Mouse (Mus musculus) telencephalon, adult 2 months (tissue): ENCODE measurements around the gene Ank2.
A peak's percentile ranks its signal among the peaks of the same experiment; 100 is the strongest.

Experiments used
- DNase-seq: peaks from one replicate; pipeline ENCODE4 v3.0.0-alpha.2; 2011; ENCODE audit warnings: low read depth, low spot score

Gene Ank2

GRCm38 (mm10) chr3:127183998-127184753 lies 315.0 kb downstream of the Ank2 start:
- no peak for DNase-seq

DNA sequence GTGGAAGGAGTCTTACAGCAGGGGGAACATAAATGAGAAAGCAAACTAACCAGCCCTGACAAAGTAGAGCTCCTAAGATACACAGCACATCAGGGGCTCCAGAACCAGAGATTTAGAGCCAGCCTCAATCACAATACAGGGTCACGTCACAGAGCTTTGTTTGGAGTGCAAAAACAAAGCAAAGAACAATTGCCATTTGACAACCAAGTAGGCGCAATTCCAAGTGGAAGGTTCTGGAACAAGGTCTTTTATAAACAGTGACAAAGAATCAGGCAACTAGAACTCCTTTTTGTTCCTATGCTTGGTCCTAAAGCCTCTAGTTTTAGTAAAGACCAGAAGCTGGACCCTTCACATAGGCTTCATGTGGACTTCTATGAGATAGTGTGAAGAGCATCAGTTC lies 326.5 kb downstream of the Ank2 start:
- DNase-seq = no peak

GRCm38 (mm10) chr3:127170246-127170645 lies 328.9 kb downstream of the Ank2 start:
- no peak for DNase-seq

- no peak for DNase-seq
Observed at GRCm38 (mm10) chr3:127169114-127169513, 330.0 kb downstream of the Ank2 start.

DNA sequence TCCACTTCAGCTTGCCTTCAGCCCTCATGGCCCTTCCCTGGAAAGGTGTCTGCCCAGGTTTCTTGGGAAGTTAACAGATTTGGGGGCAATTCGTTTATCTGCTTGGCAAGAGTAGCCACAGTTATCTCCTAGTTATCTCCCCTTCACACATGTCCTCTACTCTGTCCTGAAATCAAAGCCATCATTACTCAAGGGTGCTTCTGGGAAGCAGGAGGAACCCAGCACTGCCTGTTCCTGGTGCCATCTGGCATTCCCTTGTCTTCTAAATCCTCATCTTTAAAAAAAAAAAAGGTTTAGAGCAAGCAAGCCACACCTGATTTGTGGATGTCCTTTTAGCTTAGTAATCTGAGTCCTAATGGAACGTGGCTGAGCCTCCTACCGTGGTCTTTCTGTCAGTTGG lies 335.4 kb downstream of the Ank2 start:
- no peak for DNase-seq

DNA sequence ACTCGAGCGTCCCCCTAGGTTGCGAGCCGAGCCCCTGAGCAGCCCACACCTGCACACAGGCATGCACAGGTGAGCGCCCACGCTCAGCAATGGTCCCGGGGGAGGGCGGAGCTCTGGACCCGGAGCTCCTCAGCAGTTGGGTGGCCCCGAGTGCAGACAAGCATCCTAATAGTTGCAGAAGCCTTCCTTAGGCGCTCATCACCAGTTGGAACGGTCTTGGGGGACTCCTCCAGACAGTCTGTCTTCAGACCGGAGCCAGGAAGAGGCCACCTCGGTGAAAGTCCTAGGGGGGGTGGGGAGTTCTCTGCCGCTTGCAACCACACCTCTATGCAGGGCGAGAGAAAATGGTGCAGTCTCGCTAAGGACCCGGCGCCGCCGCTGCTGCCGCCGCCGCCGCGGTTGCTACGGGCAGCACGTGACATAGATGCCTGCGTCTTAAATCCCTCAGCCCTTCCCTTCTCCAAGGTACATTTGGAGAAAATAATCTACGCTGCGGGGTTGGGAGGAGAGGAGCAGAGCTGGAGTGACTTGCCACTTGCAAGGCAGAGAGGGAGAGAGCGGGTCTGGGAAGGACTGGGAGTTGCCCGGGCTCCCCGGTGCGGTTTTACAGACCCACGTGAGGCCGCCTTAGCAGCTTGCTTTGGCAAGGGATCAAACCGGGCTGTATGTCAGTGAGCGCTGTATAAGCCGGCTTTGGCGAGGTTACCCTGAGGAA lies 337.0 kb downstream of the Ank2 start:
- DNase-seq = peak; percentile 91

DNA sequence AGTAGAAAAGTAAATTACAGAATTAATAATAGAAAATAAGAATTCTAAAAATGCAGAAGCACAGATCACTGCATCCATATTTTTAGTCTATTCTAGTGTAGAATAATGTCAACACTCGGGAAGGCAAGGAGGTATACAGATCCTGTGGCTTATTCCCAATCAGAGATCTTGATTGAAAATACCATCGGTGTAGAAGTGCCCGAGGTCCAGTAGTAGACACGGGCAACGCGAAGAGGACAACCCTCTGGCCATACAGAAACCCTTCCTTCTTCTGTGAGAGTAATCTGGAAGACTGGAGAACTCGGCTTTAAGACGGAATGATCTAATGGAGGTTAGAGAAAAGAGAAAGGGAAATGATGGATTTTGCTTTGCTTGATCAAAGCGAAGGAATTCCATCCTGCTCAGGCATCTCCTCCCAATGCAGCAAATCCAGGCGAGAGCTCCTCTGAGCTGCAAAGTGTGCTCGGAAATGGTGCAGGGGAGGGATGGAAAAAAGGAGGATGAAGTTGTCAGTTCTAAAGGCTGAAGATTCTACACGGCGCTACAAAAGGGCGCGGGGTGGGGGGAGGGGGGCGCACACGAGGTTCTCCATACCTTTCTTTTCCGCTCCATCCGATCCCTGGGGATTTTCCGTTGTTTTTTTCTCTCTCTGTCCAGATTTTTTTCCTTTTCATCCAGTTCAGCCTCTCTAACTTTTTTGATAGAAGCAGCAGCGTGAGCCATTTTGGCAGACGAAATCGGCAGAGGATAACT lies 337.9 kb downstream of the Ank2 start:
- DNase-seq = no peak

DNA sequence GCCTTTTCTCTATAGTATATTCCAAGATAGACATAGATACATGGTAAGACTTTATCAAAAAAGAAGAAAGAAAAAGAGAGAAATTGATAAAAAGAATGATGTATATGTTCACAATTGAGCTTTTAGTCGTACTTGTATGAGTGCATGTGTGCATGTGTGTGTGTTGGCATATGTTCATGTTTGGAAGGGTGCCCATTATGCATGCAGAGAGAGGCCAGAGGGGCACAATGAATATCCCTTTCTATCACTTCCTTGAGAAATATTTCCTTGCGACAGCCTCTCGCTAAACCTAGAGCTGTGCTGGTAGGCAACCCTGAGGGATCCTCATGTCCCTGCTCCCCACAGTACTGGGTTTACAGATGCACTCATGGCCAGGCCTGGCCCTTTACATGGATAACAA lies 341.4 kb downstream of the Ank2 start:
- no peak for DNase-seq

- DNase-seq = no peak
Observed at GRCm38 (mm10) chr3:127156080-127156479, 343.1 kb downstream of the Ank2 start.

- no peak for DNase-seq
Observed at GRCm38 (mm10) chr3:127153861-127154260, 345.3 kb downstream of the Ank2 start.

GRCm38 (mm10) chr3:127153443-127153842 lies 345.7 kb downstream of the Ank2 start:
- no peak for DNase-seq

- DNase-seq = no peak
Observed at GRCm38 (mm10) chr3:127148648-127149047, 350.5 kb downstream of the Ank2 start.

DNA sequence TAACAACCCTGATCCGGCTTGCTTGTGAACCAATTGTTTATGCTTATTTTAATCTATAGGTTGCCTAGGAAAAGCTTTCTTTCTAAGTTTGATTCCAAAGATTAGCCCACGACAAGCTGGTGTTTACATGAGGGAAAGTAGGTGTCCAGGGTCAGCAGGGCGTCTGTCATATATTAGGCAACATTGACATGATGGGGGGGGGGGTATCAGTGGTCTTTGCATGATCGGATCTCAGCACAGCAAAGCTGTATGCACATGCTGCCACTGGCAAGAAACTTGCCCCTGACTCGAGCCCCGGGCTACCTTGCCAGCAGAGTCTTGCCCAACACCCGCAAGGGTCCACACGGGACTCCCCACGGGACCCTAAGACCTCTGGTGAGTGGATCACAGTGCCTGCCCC lies 358.6 kb downstream of the Ank2 start:
- no peak for DNase-seq

- DNase-seq = no peak
Observed at GRCm38 (mm10) chr3:127139638-127140037, 359.5 kb downstream of the Ank2 start.

- no peak for DNase-seq
Observed at GRCm38 (mm10) chr3:127137508-127137907, 361.6 kb downstream of the Ank2 start.

- DNase-seq = no peak
Observed at GRCm38 (mm10) chr3:127134062-127134461, 365.1 kb downstream of the Ank2 start.

DNA sequence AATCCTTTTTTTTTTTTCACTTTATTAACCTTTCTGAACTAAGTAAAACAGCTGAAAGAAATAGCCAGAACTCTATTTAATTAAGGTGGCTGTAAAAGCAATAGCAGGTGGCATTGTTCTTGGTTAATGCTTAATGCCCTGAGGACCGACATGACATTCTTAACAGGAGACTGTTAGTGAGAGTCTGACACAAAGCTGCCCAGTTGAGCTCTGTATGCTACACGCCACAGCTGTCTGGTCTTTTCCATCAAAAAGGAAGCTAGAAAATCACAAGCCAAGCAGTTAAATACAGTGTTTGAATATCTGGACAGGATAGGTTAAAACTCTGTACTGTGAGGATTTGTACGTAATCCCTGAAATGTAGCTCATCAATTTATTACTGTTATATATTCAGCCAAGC lies 368.1 kb downstream of the Ank2 start:
- no peak for DNase-seq

GRCm38 (mm10) chr3:127130167-127130770 lies 368.9 kb downstream of the Ank2 start:
- no peak for DNase-seq

GRCm38 (mm10) chr3:127129750-127130149 lies 369.4 kb downstream of the Ank2 start:
- DNase-seq = no peak

DNA sequence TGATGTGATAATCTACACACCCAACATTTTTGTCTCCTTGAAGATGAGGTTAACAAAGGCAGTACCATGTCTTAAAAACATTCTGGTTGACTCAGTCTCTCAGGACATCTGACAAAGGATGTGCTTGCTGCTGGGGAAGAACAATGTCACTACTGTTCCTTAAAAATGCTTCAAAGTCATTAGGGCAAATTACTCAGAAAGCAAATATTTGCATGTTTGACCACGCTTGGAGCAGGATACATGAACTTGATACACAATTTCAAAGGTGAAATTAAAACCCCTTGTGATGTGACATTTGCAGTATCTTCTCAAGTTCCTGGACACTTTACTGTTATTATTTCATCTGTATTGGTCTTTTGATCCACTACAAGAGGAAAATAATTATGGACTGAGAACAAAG lies 371.5 kb downstream of the Ank2 start:
- no peak for DNase-seq

- no peak for DNase-seq
Observed at GRCm38 (mm10) chr3:127126220-127126619, 372.9 kb downstream of the Ank2 start.

GRCm38 (mm10) chr3:127124375-127124993 lies 374.7 kb downstream of the Ank2 start:
- DNase-seq = no peak
